Mouse (Mus musculus) heart, postnatal 0 days (tissue): ENCODE measurements at regions not wholly inside any gene's neighbourhood (a gene's known extent, or its start where the extent isn't known, plus 50 kb on each side); places are given as distances from the start of the nearest gene placed in this dataset.

Source experiments
- ATAC-seq: fragments of 200-750 bp; cut with Nextera tagmentation; 2 replicates; pipeline ENCODE4 v1.8.0; 2017; ENCODE audit warnings: low read depth, moderate number of reproducible peaks, moderate library complexity; ENCODE audit not compliant: insufficient read depth
- DNase-seq: peaks from one replicate; pipeline ENCODE4 v3.0.0-alpha.2; 2016; ENCODE audit warnings: low spot score
- H3K27ac ChIP-seq: fragments of 300-500 bp; sonication (generic); 2 replicates; pipeline ENCODE4 v1.5.1; 2014; ENCODE audit warnings: low read depth, mild to moderate bottlenecking
- H3K27me3 ChIP-seq: fragments of 300-500 bp; sonication (generic); 2 replicates; pipeline ENCODE4 v1.6.1; 2014; ENCODE audit warnings: low read length, mixed read lengths; ENCODE audit not compliant: control insufficient read depth, insufficient read depth
- H3K36me3 ChIP-seq: fragments of 300-500 bp; sonication (generic); replicated peaks from 2 replicates; pipeline ENCODE4 v1.6.1; 2014; ENCODE audit warnings: low read length, mixed read lengths; ENCODE audit not compliant: control insufficient read depth, insufficient read depth
- H3K4me1 ChIP-seq: fragments of 300-500 bp; sonication (generic); 2 replicates; pipeline ENCODE4 v1.6.1; 2014; ENCODE audit warnings: antibody characterized with exemption; ENCODE audit not compliant: control insufficient read depth, insufficient read depth
- H3K4me2 ChIP-seq: fragments of 300-500 bp; sonication (generic); 2 replicates; pipeline ENCODE4 v1.6.1; 2014; ENCODE audit warnings: low read depth, mild to moderate bottlenecking, low read length, moderate library complexity
- H3K4me3 ChIP-seq: fragments of 300-500 bp; sonication (generic); 2 replicates; pipeline ENCODE4 v1.5.1; 2014; ENCODE audit warnings: low read depth, low read length
- H3K9ac ChIP-seq: fragments of 300-500 bp; sonication (generic); replicated peaks from 2 replicates; pipeline ENCODE4 v1.6.1; 2014; ENCODE audit warnings: low read depth, low read length, mixed read lengths
- H3K9me3 ChIP-seq: fragments of 300-500 bp; sonication (generic); replicated peaks from 2 replicates; pipeline ENCODE4 v1.6.1; 2016; ENCODE audit warnings: low read length; ENCODE audit not compliant: control insufficient read depth
- CTCF ChIP-seq: IDR thresholded peaks from 2 replicates; pipeline ENCODE4 v1.5.1; 2016; ENCODE audit warnings: antibody characterized with exemption, control low read depth, low read depth
- EP300 ChIP-seq: IDR thresholded peaks from 2 replicates; pipeline ENCODE4 v1.6.1; 2016; ENCODE audit warnings: antibody characterized with exemption, low read depth
- WGBS: fragments of 180-500 bp; shearing (Covaris S2); extraction: QIAGEN DNeasy Blood & Tissue Kit; methylation state at CpG from one replicate; pipeline ENCODE4 v1.1.7; 2014; 5-methylcytosine and 5-hydroxymethylcytosine counted together

DNA sequence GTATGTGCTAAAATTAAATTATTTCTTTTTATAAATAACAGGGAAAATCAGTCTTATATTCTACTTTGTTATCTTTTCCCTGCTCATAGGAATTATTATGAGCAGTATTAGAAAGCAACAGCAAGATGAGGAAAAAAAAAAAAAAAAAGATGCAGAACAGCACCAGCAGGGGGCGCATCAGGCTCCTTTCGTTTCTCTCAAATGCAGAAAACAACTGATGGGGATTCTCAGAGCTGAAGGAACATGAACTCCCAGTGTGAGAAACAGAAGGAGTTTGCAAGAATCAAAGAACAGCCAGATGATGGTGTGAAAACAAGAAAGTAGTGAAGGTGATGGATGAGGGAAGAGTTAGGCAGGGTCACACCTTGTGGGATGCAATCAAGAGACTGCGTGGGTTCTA lies 478.7 kb downstream of the Cenpc1 start:
- DNase-seq, result no peak
- no peak for ATAC-seq

DNA sequence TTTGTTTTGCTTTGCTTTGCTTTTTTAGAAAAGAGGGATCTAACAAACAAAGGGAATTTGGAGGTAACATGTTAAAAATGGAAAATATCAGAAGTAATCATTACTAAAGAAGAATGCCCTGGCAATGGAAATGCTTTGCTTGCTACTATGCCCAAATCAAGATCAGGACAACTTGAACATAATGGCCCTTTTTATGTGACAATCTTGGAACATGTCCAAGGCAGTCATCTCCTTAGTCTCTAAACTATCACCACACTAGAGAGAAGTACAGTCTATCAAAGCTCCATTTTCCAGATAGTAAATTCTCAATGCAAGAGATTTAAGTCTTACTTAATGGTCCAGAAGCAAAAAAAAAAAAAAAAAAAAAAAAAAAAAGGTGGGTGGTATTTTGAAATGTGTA lies 492.9 kb downstream of the Cenpc1 start:
- no peaks in the 10 kb centered on the region for H3K36me3 ChIP-seq
- no peaks in the 10 kb centered on the region for H3K9me3 ChIP-seq
- no peak for TF ChIP-seq CTCF
- no peaks in the 10 kb centered on the region for H3K27me3 ChIP-seq
- no peak overlapping the region for H3K4me2 ChIP-seq
- H3K4me1 ChIP-seq, result no peaks in the 10 kb centered on the region
- DNase-seq, result no peak
- no peak overlapping the region for H3K9ac ChIP-seq
- no peak overlapping the region for H3K27ac ChIP-seq
- no peak overlapping the region for H3K4me3 ChIP-seq
- no peak for ATAC-seq

More for the DNA sequence above, 478.7 kb downstream of the Cenpc1 start:
- TF ChIP-seq EP300 (no peak), CTCF (peak; percentile 15; the same call in 1 of the 2 replicates)
- Histone ChIP-seq H3K9ac (no peak overlapping the region), H3K4me3 (no peak overlapping the region), H3K27me3 (no peaks in the 10 kb centered on the region), H3K4me2 (no peak overlapping the region), H3K27ac (no peak overlapping the region), H3K9me3 (0 out of 2 replicates have a peak, but pooled peaks cover 2% of the 10 kb centered on the region), H3K4me1 (no peaks in the 10 kb centered on the region), H3K36me3 (no peaks in the 10 kb centered on the region)
- WGBS, result 30% methylated on average over 3 of the region's 3 CpGs

DNA sequence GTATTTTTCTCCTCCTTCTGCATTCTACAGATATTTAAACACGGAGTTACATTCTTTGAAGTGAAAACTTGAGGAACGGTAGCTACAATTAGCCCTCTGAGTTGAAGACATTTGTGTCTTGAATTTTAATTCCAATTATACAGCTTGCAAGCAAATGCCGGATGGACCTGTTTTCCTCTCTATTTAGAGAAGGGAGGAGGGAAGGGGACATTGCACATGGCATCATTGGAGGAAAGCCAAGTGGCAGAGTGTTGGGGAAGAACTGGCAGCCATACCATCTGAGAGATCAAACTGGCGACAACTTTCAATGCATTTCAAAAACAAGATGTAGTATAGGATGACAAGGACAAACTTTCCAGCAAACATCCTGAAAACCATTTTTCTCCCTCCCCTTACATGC lies 493.4 kb downstream of the Cenpc1 start:
- DNase-seq, result no peak
- H3K4me3 ChIP-seq, result no peak overlapping the region
- H3K27me3 ChIP-seq, result no peaks in the 10 kb centered on the region
- no peaks in the 10 kb centered on the region for H3K9me3 ChIP-seq
- no peak overlapping the region for H3K27ac ChIP-seq
- ATAC-seq, result no peak
- no peak overlapping the region for H3K4me2 ChIP-seq
- 69% methylated on average over 4 of the region's 4 CpGs for WGBS
- TF ChIP-seq CTCF, result no peak
- TF ChIP-seq EP300, result no peak
- H3K9ac ChIP-seq, result no peak overlapping the region
- no peaks in the 10 kb centered on the region for H3K4me1 ChIP-seq
- H3K36me3 ChIP-seq, result no peaks in the 10 kb centered on the region

DNA sequence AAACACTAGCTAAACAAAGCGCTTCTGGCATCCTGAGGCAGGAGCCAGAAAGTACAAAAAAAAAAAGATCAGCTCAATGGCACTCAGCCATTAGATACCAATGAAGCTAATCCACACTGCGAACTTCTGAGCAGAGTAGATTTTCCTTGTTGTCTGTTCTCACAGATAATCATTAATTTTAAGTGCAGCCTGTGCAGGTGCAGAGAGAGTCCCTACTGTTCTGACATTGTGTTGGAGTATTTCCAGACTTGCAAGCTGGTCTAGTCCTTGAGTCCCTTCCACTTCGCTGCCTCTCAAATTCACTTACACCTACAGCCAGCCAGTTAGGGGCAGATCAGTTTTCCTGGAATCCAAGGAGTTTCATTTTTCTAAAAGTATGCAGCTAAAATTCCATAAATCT lies 494.0 kb downstream of the Cenpc1 start:
- H3K9me3 ChIP-seq, result no peaks in the 10 kb centered on the region
- no peak for ATAC-seq
- WGBS, result 67% methylated on average over 3 of the region's 3 CpGs
- H3K27ac ChIP-seq, result no peak overlapping the region
- no peak for DNase-seq
- no peaks in the 10 kb centered on the region for H3K4me1 ChIP-seq
- H3K36me3 ChIP-seq, result no peaks in the 10 kb centered on the region
- H3K27me3 ChIP-seq, result no peaks in the 10 kb centered on the region
- H3K4me2 ChIP-seq, result no peak overlapping the region
- no peak overlapping the region for H3K4me3 ChIP-seq
- no peak for TF ChIP-seq CTCF
- TF ChIP-seq EP300, result no peak
- no peak overlapping the region for H3K9ac ChIP-seq

DNA sequence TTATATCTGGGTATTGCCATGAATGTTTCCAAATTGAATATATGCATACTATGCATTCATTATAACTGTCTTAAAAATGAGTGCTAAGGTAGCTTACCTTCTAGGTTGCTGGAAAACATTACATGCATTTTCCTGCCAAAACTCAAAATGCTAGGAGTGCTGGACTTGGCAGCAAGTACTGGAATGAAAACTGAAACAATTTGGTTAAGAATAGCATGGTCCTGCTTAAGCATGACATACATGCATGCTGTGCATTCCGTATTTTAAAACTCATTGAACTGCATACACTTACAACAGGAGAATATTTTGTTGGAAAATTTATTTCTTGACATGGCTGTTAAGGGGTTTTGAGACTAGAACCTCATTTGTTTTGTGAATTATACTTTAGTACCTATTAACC lies 529.1 kb downstream of the Cenpc1 start:
- 58% methylated on average over 1 of the region's 1 CpGs for WGBS
- Histone ChIP-seq H3K36me3 (no peaks in the 10 kb centered on the region), H3K4me2 (no peak overlapping the region), H3K4me1 (no peaks in the 10 kb centered on the region), H3K27me3 (no peaks in the 10 kb centered on the region), H3K9ac (no peak overlapping the region), H3K27ac (no peak overlapping the region), H3K9me3 (peaks cover 8% of the 10 kb centered on the region; the same call in 1 of the 2 replicates), H3K4me3 (no peak overlapping the region)
- TF ChIP-seq CTCF (no peak), EP300 (no peak)
- no peak for ATAC-seq
- no peak for DNase-seq

DNA sequence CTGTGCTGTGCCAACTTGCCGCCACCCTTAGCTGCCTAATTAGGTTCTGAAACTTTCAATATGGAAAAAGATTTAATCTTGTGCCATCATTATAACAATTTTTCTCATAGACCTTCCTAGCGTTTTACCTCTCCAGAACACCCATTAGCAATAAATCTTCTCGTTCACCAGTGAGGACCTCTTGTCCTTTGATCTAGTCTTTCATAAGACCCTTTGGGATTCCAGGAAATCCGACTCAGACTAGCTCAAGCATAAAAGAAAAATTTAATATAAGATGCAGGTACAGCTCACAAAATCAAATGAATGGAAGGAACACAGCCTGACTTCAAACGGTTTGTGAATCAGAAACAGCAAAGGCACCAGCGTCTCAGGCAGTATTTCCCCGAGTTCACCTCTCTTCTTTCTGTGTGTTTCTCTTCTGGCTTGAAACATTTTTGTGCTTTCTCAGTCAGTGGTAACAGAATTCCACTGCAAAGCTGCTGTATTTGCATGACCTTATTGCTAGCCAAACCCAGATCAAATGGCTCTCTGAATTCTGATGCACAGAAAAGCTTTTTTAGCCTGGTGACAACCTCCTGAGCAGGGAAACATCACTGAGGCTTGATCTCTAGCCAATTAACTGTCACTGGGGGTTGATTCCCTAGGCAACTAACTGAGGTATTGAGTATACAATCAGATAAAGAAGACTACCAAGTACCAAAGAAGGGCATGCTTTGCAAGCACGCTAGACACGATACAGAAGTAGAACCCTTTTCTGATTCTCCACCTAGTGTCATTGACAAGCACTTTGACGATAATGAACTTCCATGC lies 539.8 kb downstream of the Cenpc1 start:
- no peak overlapping the region for H3K27ac ChIP-seq
- H3K36me3 ChIP-seq, result no peaks in the 10 kb centered on the region
- WGBS, result 72% methylated on average over 10 of the region's 10 CpGs
- DNase-seq (no peak), ATAC-seq (no peak)
- H3K9ac ChIP-seq, result no peak overlapping the region
- H3K27me3 ChIP-seq, result no peaks in the 10 kb centered on the region
- H3K4me1 ChIP-seq, result no peaks in the 10 kb centered on the region
- H3K4me3 ChIP-seq, result no peak overlapping the region
- no peaks in the 10 kb centered on the region for H3K9me3 ChIP-seq
- TF ChIP-seq EP300 (no peak), CTCF (no peak)
- H3K4me2 ChIP-seq, result no peak overlapping the region
